Mouse (Mus musculus): ENCODE results near the gene Ext2. TPM values are rescaled to one million over a fixed set of nuclear protein-coding genes. Genes with fewer than 3 reads are reported as not detected.

The Ext2 gene
- polyA plus RNA-seq, 1 experiment from 2014 or later: 69.1 TPM

DNA sequence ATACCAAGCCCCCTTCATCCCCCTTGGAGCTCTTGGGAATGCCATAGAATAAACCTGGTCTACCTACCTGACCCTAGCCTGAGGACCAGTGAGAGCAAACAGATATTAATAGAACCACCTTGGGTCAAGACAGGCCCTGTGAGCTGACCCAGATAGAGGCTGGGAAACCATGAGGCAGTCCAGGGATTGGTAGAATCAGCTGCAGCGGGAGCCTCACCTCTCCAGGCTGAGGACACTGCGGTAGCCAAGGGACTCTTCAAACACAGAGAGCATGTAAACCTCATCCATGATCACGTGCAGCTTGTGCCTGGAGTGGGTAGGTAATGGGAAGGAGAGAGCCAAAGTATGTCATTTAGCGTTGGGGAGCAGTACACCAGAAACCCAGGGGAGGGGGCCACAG lies 16.6 kb upstream of the Ext2 start:
- H3K36me3 ChIP-seq: peaks cover 83% of the 10 kb centered on the region
- no peak for ATAC-seq
- no peaks in the 10 kb centered on the region for H3K4me1 ChIP-seq (replicated peaks)
- no peaks in the 10 kb centered on the region for H3K27me3 ChIP-seq
- no peak overlapping the region for H3K4me3 ChIP-seq (replicated peaks)
- no peak overlapping the region for H3K4me2 ChIP-seq (replicated peaks)
- WGBS: 93% methylated on average over 4 of the region's 4 CpGs
- H3K27ac ChIP-seq: no peak overlapping the region
- H3K9me3 ChIP-seq: no peaks in the 10 kb centered on the region; the same call in 1 of the 2 replicates
- H3K9ac ChIP-seq (replicated peaks): no peak overlapping the region

- Histone ChIP-seq H3K36me3 (peaks cover 64% of the 10 kb centered on the region), H3K27ac (no peak overlapping the region), H3K4me2 (replicated peaks) (no peak overlapping the region), H3K27me3 (no peaks in the 10 kb centered on the region), H3K9me3 (no peaks in the 10 kb centered on the region; the same call in 1 of the 2 replicates), H3K9ac (replicated peaks) (no peak overlapping the region), H3K4me1 (replicated peaks) (no peaks in the 10 kb centered on the region), H3K4me3 (replicated peaks) (no peak overlapping the region)
- 73% methylated on average over 13 of the region's 13 CpGs for WGBS
- ATAC-seq: no peak
Observed at GRCm38 (mm10) chr2:93836232-93836785, 13.9 kb upstream of the Ext2 start.

DNA sequence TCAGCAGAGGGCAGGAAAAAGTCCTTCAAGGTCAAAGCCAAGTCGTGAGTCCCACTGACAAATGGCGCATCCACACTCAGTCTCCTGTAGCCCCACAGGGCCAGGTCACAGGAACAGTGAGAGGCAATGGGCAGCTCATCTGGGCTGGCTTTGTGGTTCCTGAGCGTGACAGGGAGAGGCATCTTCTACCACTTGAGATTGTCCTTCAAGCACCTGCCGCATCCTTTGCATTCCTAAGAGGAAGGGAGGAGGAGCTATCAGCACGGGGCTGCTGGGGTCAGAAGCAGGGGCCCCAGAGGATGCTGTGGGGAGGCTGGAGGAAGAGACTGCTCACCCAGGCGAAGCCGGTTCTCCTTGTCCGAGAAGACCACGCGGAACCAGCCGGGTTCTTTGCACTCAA lies 13.2 kb upstream of the Ext2 start:
- H3K9me3 ChIP-seq: no peaks in the 10 kb centered on the region; the same call in 1 of the 2 replicates
- H3K4me2 ChIP-seq (replicated peaks): no peak overlapping the region
- 86% methylated on average over 11 of the region's 11 CpGs for WGBS
- no peak for ATAC-seq
- peaks cover 57% of the 10 kb centered on the region for H3K36me3 ChIP-seq
- H3K27me3 ChIP-seq: no peaks in the 10 kb centered on the region
- H3K4me3 ChIP-seq (replicated peaks): no peak overlapping the region
- no peak overlapping the region for H3K9ac ChIP-seq (replicated peaks)
- no peak overlapping the region for H3K27ac ChIP-seq
- H3K4me1 ChIP-seq (replicated peaks): no peaks in the 10 kb centered on the region

GRCm38 (mm10) chr2:93823519-93823918 lies 1.2 kb upstream of the Ext2 start:
- no peaks in the 10 kb centered on the region for H3K27me3 ChIP-seq
- no peak overlapping the region for H3K27ac ChIP-seq
- peaks cover 9% of the 10 kb centered on the region for H3K36me3 ChIP-seq
- no peak for ATAC-seq
- H3K9me3 ChIP-seq: no peaks in the 10 kb centered on the region
- H3K9ac ChIP-seq (replicated peaks): no peak overlapping the region
- peaks cover 17% of the 10 kb centered on the region for H3K4me1 ChIP-seq (replicated peaks)
- whole genome bisulfite sequencing: 17% methylated on average over 8 of the region's 8 CpGs
- H3K4me3 ChIP-seq (replicated peaks): no peak overlapping the region
- no peak overlapping the region for H3K4me2 ChIP-seq (replicated peaks)

DNA sequence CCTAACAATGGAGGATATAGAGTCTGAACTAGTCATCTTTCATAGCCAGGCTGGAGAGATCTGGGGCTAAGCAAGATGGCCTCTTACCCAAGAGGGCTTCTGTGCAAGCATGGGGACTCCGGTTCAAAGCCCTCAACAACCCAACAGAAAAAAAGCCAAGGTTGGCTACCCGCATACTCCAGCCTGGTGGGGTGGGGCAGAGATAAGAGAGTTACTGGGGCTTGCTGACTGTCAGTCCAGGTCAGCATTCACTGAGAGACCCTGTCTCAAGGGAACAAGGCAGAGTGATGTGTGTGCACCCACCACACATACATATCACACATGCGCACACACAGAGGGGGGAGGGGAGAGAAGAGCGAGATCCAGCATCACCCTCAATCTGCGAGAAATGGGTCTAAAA lies 4.6 kb downstream of the Ext2 start:
- Histone ChIP-seq H3K4me2 (replicated peaks) (no peak overlapping the region), H3K27ac (no peak overlapping the region), H3K4me3 (replicated peaks) (no peak overlapping the region), H3K27me3 (no peaks in the 10 kb centered on the region), H3K9me3 (no peaks in the 10 kb centered on the region), H3K4me1 (replicated peaks) (peaks cover 17% of the 10 kb centered on the region), H3K36me3 (peaks cover 17% of the 10 kb centered on the region), H3K9ac (replicated peaks) (no peak overlapping the region)
- ATAC-seq: no peak
- WGBS: 97% methylated on average over 5 of the region's 5 CpGs

DNA sequence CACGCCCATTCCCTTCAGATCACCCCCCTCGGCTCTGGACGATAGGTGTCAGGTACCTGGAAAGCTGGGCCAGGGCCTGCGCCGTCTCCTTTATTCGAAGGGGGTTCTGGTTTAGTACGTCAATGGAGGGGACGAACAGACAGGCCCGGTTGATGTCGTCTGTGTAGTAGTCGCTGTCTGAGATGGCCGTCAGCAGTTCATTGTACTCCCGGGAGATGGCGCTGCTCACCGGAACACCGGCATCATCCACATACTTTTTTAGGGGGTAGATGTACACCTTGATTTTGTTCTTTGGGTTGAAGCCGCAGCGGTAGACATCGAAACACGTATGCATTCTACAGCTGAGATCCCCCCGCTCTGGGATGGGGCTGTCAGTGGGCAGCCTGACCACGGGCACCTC lies 9.0 kb downstream of the Ext2 start:
- ATAC-seq: no peak
- H3K36me3 ChIP-seq: peaks cover 35% of the 10 kb centered on the region
- no peak overlapping the region for H3K4me2 ChIP-seq (replicated peaks)
- no peaks in the 10 kb centered on the region for H3K27me3 ChIP-seq
- H3K4me1 ChIP-seq (replicated peaks): no peaks in the 10 kb centered on the region
- H3K9ac ChIP-seq (replicated peaks): no peak overlapping the region
- H3K4me3 ChIP-seq (replicated peaks): no peak overlapping the region
- H3K9me3 ChIP-seq: no peaks in the 10 kb centered on the region
- WGBS: 95% methylated on average over 22 of the region's 22 CpGs
- H3K27ac ChIP-seq: no peak overlapping the region

GRCm38 (mm10) chr2:93811812-93812211 lies 10.6 kb downstream of the Ext2 start:
- H3K4me3 ChIP-seq (replicated peaks): no peak overlapping the region
- H3K27me3 ChIP-seq: no peaks in the 10 kb centered on the region
- H3K4me2 ChIP-seq (replicated peaks): no peak overlapping the region
- no peaks in the 10 kb centered on the region for H3K4me1 ChIP-seq (replicated peaks)
- 40% methylated on average over 4 of the region's 4 CpGs for WGBS
- H3K36me3 ChIP-seq: peaks cover 50% of the 10 kb centered on the region
- H3K27ac ChIP-seq: no peak overlapping the region
- ATAC-seq: no peak
- H3K9ac ChIP-seq (replicated peaks): no peak overlapping the region
- H3K9me3 ChIP-seq: no peaks in the 10 kb centered on the region

DNA sequence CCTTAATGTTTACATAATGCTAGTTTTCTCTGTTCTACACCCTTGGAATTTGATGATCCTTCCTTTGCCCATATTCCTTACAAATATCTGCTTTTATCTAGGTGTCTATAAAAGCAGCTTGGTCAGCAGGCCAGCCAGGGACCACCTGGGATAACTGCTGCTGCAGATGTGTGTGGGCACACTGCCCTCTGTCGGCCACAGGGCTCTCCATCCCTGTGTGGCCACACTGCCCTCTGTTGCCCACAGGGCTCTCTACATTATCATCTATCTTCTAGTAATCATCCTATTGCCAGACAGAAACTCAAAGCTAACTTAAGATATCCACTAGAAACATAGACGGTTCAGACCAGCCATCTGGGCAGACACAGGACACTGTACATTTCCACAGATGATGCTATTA lies 12.4 kb downstream of the Ext2 start:
- no peak overlapping the region for H3K4me3 ChIP-seq (replicated peaks)
- no peak overlapping the region for H3K4me2 ChIP-seq (replicated peaks)
- H3K9me3 ChIP-seq: no peaks in the 10 kb centered on the region
- H3K4me1 ChIP-seq (replicated peaks): no peaks in the 10 kb centered on the region
- WGBS: 10% methylated on average over 2 of the region's 2 CpGs
- peaks cover 68% of the 10 kb centered on the region for H3K36me3 ChIP-seq
- no peak; the same call in 1 of the 2 replicates for ATAC-seq
- H3K9ac ChIP-seq (replicated peaks): no peak overlapping the region
- H3K27ac ChIP-seq: no peak overlapping the region
- H3K27me3 ChIP-seq: no peaks in the 10 kb centered on the region

DNA sequence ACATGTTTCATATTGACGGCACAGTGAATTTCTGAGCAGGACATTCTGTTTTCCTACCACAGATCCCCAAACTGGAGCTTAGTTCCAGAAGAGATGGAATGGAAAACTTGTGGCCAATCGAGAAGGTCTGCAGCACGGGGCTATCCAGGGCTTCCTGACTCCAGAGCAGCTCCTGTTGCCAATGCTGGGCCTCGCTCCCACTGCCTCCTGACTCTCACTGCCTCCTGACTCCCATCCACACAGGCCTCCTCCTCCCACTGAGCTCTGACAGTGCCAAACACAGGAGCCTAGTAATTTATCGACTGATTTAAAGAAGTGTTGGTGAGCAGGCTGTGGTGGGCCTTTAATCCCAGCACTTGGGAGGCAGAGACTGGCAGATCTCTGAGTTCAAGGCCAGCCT lies 14.3 kb downstream of the Ext2 start:
- H3K4me3 ChIP-seq (replicated peaks): no peak overlapping the region
- H3K36me3 ChIP-seq: peaks cover 73% of the 10 kb centered on the region
- H3K9me3 ChIP-seq: no peaks in the 10 kb centered on the region
- H3K9ac ChIP-seq (replicated peaks): no peak overlapping the region
- H3K4me1 ChIP-seq (replicated peaks): no peaks in the 10 kb centered on the region
- no peak overlapping the region for H3K4me2 ChIP-seq (replicated peaks)
- ATAC-seq: no peak
- H3K27me3 ChIP-seq: no peaks in the 10 kb centered on the region
- WGBS: 90% methylated on average over 5 of the region's 5 CpGs
- H3K27ac ChIP-seq: no peak overlapping the region

DNA sequence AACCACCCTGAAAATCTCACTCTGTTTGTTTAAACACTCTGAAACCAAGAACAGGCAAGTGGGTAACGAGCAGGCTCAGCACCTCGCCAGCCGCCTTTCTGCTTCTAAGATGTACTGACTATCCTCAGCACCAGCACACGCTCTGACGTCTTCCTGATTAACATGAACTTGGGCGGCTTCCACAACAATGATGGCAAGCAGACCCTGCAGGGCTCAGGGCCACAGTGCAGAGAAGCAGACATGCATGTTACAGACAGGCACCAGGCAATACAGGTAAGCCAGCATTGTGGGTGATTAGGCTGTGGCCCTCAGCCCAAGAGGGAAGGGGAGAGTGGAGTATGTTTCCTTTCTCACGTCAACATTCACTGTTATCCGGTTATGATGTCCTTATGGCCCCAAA lies 14.9 kb downstream of the Ext2 start:
- H3K27ac ChIP-seq: no peak overlapping the region
- H3K9ac ChIP-seq (replicated peaks): no peak overlapping the region
- peaks cover 71% of the 10 kb centered on the region for H3K36me3 ChIP-seq
- no peak overlapping the region for H3K4me3 ChIP-seq (replicated peaks)
- H3K4me1 ChIP-seq (replicated peaks): no peaks in the 10 kb centered on the region
- H3K27me3 ChIP-seq: no peaks in the 10 kb centered on the region
- 83% methylated on average over 8 of the region's 8 CpGs for WGBS
- no peaks in the 10 kb centered on the region for H3K9me3 ChIP-seq
- no peak overlapping the region for H3K4me2 ChIP-seq (replicated peaks)
- no peak for ATAC-seq

GRCm38 (mm10) chr2:93806487-93807201 lies 15.7 kb downstream of the Ext2 start:
- Histone ChIP-seq H3K36me3 (peaks cover 76% of the 10 kb centered on the region), H3K9me3 (no peaks in the 10 kb centered on the region), H3K4me3 (replicated peaks) (no peak overlapping the region), H3K4me1 (replicated peaks) (no peaks in the 10 kb centered on the region), H3K9ac (replicated peaks) (no peak overlapping the region), H3K27me3 (no peaks in the 10 kb centered on the region), H3K4me2 (replicated peaks) (no peak overlapping the region), H3K27ac (no peak overlapping the region)
- 96% methylated on average over 6 of the region's 6 CpGs for WGBS
- ATAC-seq: no peak

GRCm38 (mm10) chr2:93805523-93805922 lies 16.8 kb downstream of the Ext2 start:
- H3K9ac ChIP-seq (replicated peaks): no peak overlapping the region
- no peaks in the 10 kb centered on the region for H3K27me3 ChIP-seq
- no peak overlapping the region for H3K4me3 ChIP-seq (replicated peaks)
- H3K9me3 ChIP-seq: no peaks in the 10 kb centered on the region
- peaks cover 66% of the 10 kb centered on the region for H3K36me3 ChIP-seq
- H3K27ac ChIP-seq: no peak overlapping the region
- no peaks in the 10 kb centered on the region for H3K4me1 ChIP-seq (replicated peaks)
- ATAC-seq: no peak
- 86% methylated on average over 4 of the region's 4 CpGs for WGBS
- no peak overlapping the region for H3K4me2 ChIP-seq (replicated peaks)

DNA sequence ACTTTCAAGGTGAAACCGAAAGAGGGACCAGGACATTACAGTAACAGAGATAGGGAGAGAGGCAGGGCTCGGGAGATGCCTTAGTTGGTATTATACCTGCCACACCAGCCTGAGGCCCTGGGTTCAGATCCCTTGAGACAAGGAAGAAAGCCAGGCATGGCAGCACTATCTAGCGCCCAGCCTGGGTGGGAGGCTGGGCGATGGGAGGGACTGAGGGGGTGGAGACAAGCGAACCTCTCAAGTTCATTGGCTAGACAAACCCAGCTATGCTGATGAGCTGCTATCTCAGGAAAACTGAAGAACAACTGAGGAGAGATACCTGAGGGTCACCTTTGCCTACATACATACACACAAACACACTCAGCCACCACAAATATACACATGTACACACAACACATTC lies 17.3 kb downstream of the Ext2 start:
- Histone ChIP-seq H3K4me2 (replicated peaks) (no peak overlapping the region), H3K36me3 (peaks cover 62% of the 10 kb centered on the region), H3K4me1 (replicated peaks) (no peaks in the 10 kb centered on the region), H3K27me3 (no peaks in the 10 kb centered on the region), H3K4me3 (replicated peaks) (no peak overlapping the region), H3K9ac (replicated peaks) (no peak overlapping the region), H3K9me3 (no peaks in the 10 kb centered on the region), H3K27ac (no peak overlapping the region)
- WGBS: 79% methylated on average over 5 of the region's 5 CpGs
- ATAC-seq: no peak
